Mouse (Mus musculus): ENCODE data around the gene Scamp5. TPM values are rescaled to one million over a fixed set of nuclear protein-coding genes. Genes with fewer than 3 reads are reported as not detected.

The Scamp5 gene
- polyA plus RNA-seq, 1 experiment from 2014 or later = 6.2 TPM

GRCm38 (mm10) chr9:57407120-57407905, 60.5 kb downstream of the Scamp5 start:
- 68% methylated on average over 9 of the region's 9 CpGs for WGBS
- Histone ChIP-seq H3K27ac (replicated peaks in 1 of 2; ENCODE audit: control insufficient read depth in 1 of 2, insufficient read depth in 1 of 2, low read depth in 2 of 2, low read length in 2 of 2) (no peak overlapping the region), H3K4me2 (ENCODE audit: low read length) (no peak overlapping the region)

GRCm38 (mm10) chr9:57406395-57406794, 61.5 kb downstream of the Scamp5 start:
- no peaks in the 10 kb centered on the region for H3K9me3 ChIP-seq (ENCODE audit: control insufficient read depth, low read length)
- no peaks in the 10 kb centered on the region for H3K36me3 ChIP-seq (ENCODE audit: control insufficient read depth, insufficient read depth, low read length)
- ATAC-seq (ENCODE audit: insufficient number of reproducible peaks, insufficient read depth, low FRiP score, low read depth) = no peak
- H3K4me3 ChIP-seq (ENCODE audit: control insufficient read depth in 1 of 2, insufficient read depth in 1 of 2, low read depth in 1 of 2, low read length in 2 of 2) = no peak overlapping the region
- H3K4me2 ChIP-seq (ENCODE audit: low read length) = no peak overlapping the region
- H3K4me1 ChIP-seq (ENCODE audit: control insufficient read depth in 2 of 2, insufficient read depth in 2 of 2, low read length in 2 of 2) = peaks cover 3 to 6% of the 10 kb centered on the region in 2 experiments; a peak in 3 of 4 replicates
- no peak overlapping the region for H3K9ac ChIP-seq (ENCODE audit: low read length)
- 88% methylated on average over 5 of the region's 5 CpGs for WGBS
- H3K27ac ChIP-seq (replicated peaks in 1 of 2; ENCODE audit: control insufficient read depth in 1 of 2, insufficient read depth in 1 of 2, low read depth in 2 of 2, low read length in 2 of 2) = no peak overlapping the region
- H3K27me3 ChIP-seq (ENCODE audit: control insufficient read depth, insufficient read depth, low read length) = no peaks in the 10 kb centered on the region

More at GRCm38 (mm10) chr9:57407120-57407905, 60.5 kb downstream of the Scamp5 start:
- Histone ChIP-seq H3K4me3 (ENCODE audit: control insufficient read depth in 1 of 2, insufficient read depth in 1 of 2, low read depth in 1 of 2, low read length in 2 of 2) (no peak overlapping the region), H3K4me1 (ENCODE audit: control insufficient read depth in 2 of 2, insufficient read depth in 2 of 2, low read length in 2 of 2) (peaks cover 3 to 4% of the 10 kb centered on the region in 2 experiments; a peak in 3 of 4 replicates), H3K27me3 (ENCODE audit: control insufficient read depth, insufficient read depth, low read length) (no peaks in the 10 kb centered on the region), H3K9ac (ENCODE audit: low read length) (no peak overlapping the region), H3K9me3 (ENCODE audit: control insufficient read depth, low read length) (no peaks in the 10 kb centered on the region), H3K36me3 (ENCODE audit: control insufficient read depth, insufficient read depth, low read length) (no peaks in the 10 kb centered on the region)
- ATAC-seq (ENCODE audit: insufficient number of reproducible peaks, insufficient read depth, low FRiP score, low read depth) = no peak

GRCm38 (mm10) chr9:57404036-57404435, 63.8 kb downstream of the Scamp5 start:
- Histone ChIP-seq H3K9me3 (ENCODE audit: control insufficient read depth, low read length) (peaks cover 15% of the 10 kb centered on the region), H3K27ac (replicated peaks in 1 of 2; ENCODE audit: control insufficient read depth in 1 of 2, insufficient read depth in 1 of 2, low read depth in 2 of 2, low read length in 2 of 2) (no peak overlapping the region), H3K4me2 (ENCODE audit: low read length) (no peak overlapping the region), H3K9ac (ENCODE audit: low read length) (no peak overlapping the region), H3K27me3 (ENCODE audit: control insufficient read depth, insufficient read depth, low read length) (no peaks in the 10 kb centered on the region), H3K4me3 (ENCODE audit: control insufficient read depth in 1 of 2, insufficient read depth in 1 of 2, low read depth in 1 of 2, low read length in 2 of 2) (no peak overlapping the region), H3K4me1 (ENCODE audit: control insufficient read depth in 2 of 2, insufficient read depth in 2 of 2, low read length in 2 of 2) (peaks cover 3 to 6% of the 10 kb centered on the region in 2 experiments; a peak in 3 of 4 replicates), H3K36me3 (ENCODE audit: control insufficient read depth, insufficient read depth, low read length) (no peaks in the 10 kb centered on the region)
- ATAC-seq (ENCODE audit: insufficient number of reproducible peaks, insufficient read depth, low FRiP score, low read depth) = no peak
- WGBS = 91% methylated on average over 5 of the region's 5 CpGs

- H3K27me3 ChIP-seq (ENCODE audit: control insufficient read depth, insufficient read depth, low read length) = no peaks in the 10 kb centered on the region
- H3K4me2 ChIP-seq (ENCODE audit: low read length) = no peak overlapping the region
- H3K36me3 ChIP-seq (ENCODE audit: control insufficient read depth, insufficient read depth, low read length) = no peaks in the 10 kb centered on the region
- WGBS = 57% methylated on average over 15 of the region's 15 CpGs
- ATAC-seq (ENCODE audit: insufficient number of reproducible peaks, insufficient read depth, low FRiP score, low read depth) = no peak
- H3K9ac ChIP-seq (ENCODE audit: low read length) = no peak overlapping the region
- no peak overlapping the region for H3K27ac ChIP-seq (replicated peaks in 1 of 2; ENCODE audit: control insufficient read depth in 1 of 2, insufficient read depth in 1 of 2, low read depth in 2 of 2, low read length in 2 of 2)
- peaks cover 3 to 5% of the 10 kb centered on the region in 2 experiments; a peak in 3 of 4 replicates for H3K4me1 ChIP-seq (ENCODE audit: control insufficient read depth in 2 of 2, insufficient read depth in 2 of 2, low read length in 2 of 2)
- no peak overlapping the region for H3K4me3 ChIP-seq (ENCODE audit: control insufficient read depth in 1 of 2, insufficient read depth in 1 of 2, low read depth in 1 of 2, low read length in 2 of 2)
- peaks cover 19% of the 10 kb centered on the region for H3K9me3 ChIP-seq (ENCODE audit: control insufficient read depth, low read length)
Observed at GRCm38 (mm10) chr9:57402318-57403251, 65.3 kb downstream of the Scamp5 start.

DNA sequence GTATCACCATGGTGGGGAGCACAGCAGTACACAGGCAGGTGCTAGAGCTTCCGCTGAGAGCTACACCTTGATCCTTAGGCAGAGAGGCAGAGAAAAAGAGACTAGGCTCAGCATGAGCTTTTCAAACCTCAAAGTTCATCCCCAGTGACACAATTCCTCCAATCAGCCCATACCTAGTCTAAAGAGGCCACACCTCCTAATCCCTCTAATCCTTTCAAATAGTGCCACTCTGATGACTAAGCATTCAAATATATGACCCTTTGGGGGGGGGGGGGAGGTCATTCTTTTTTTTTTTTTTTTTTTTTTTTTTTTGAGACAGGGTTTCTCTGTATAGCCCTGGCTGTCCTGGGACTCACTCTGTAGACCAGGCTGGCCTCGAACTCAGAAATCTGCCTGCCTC, 69.1 kb downstream of the Scamp5 start:
- WGBS = 95% methylated on average over 2 of the region's 2 CpGs
- Histone ChIP-seq H3K4me1 (ENCODE audit: control insufficient read depth in 2 of 2, insufficient read depth in 2 of 2, low read length in 2 of 2) (peaks cover 3% of the 10 kb centered on the region in 2 experiments; a peak in 3 of 4 replicates), H3K9me3 (ENCODE audit: control insufficient read depth, low read length) (peaks cover 19% of the 10 kb centered on the region), H3K36me3 (ENCODE audit: control insufficient read depth, insufficient read depth, low read length) (no peaks in the 10 kb centered on the region), H3K27me3 (ENCODE audit: control insufficient read depth, insufficient read depth, low read length) (no peaks in the 10 kb centered on the region), H3K4me2 (ENCODE audit: low read length) (no peak overlapping the region), H3K9ac (ENCODE audit: low read length) (no peak overlapping the region), H3K4me3 (ENCODE audit: control insufficient read depth in 1 of 2, insufficient read depth in 1 of 2, low read depth in 1 of 2, low read length in 2 of 2) (no peak overlapping the region), H3K27ac (replicated peaks in 1 of 2; ENCODE audit: control insufficient read depth in 1 of 2, insufficient read depth in 1 of 2, low read depth in 2 of 2, low read length in 2 of 2) (no peak overlapping the region)
- no peak for ATAC-seq (ENCODE audit: insufficient number of reproducible peaks, insufficient read depth, low FRiP score, low read depth)

DNA sequence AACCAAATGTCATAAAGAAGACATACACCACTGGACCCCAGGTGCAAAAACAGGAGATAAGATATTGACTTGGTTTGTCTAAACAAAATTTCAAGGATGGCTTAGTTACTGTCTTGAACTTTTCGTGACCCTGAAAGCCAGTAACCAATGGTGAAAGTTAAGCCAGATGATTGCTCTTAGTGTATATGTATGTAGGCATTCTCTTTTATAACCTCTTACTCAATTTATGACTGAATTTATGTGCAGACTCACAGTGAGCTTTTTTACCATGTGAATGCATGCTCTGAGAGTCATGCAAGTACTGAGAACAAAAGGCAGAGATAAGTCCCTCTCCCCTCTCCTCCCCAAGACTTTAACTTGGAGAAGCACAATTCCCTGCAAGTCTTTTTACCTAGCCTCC, 75.0 kb downstream of the Scamp5 start:
- Histone ChIP-seq H3K4me2 (ENCODE audit: low read length) (no peak overlapping the region), H3K27me3 (ENCODE audit: control insufficient read depth, insufficient read depth, low read length) (no peaks in the 10 kb centered on the region), H3K4me3 (ENCODE audit: control insufficient read depth in 1 of 2, insufficient read depth in 1 of 2, low read depth in 1 of 2, low read length in 2 of 2) (no peak overlapping the region), H3K27ac (replicated peaks in 1 of 2; ENCODE audit: control insufficient read depth in 1 of 2, insufficient read depth in 1 of 2, low read depth in 2 of 2, low read length in 2 of 2) (no peak overlapping the region), H3K9ac (ENCODE audit: low read length) (no peak overlapping the region), H3K36me3 (ENCODE audit: control insufficient read depth, insufficient read depth, low read length) (no peaks in the 10 kb centered on the region), H3K9me3 (ENCODE audit: control insufficient read depth, low read length) (no peaks in the 10 kb centered on the region), H3K4me1 (ENCODE audit: control insufficient read depth in 2 of 2, insufficient read depth in 2 of 2, low read length in 2 of 2) (peaks cover 0 to 5% of the 10 kb centered on the region in 2 experiments; a peak in 1 of 4 replicates)
- no peak for ATAC-seq (ENCODE audit: insufficient number of reproducible peaks, insufficient read depth, low FRiP score, low read depth)
- WGBS = 40% methylated on average over 1 of the region's 1 CpGs
